Mouse (Mus musculus) embryo, embryonic 11 days (tissue): ENCODE results near the gene Slc19a1.

ENCODE experiments used
- DNase-seq: peaks from one replicate; pipeline ENCODE4 v3.0.0-alpha.2; 2015

The Slc19a1 gene

DNA sequence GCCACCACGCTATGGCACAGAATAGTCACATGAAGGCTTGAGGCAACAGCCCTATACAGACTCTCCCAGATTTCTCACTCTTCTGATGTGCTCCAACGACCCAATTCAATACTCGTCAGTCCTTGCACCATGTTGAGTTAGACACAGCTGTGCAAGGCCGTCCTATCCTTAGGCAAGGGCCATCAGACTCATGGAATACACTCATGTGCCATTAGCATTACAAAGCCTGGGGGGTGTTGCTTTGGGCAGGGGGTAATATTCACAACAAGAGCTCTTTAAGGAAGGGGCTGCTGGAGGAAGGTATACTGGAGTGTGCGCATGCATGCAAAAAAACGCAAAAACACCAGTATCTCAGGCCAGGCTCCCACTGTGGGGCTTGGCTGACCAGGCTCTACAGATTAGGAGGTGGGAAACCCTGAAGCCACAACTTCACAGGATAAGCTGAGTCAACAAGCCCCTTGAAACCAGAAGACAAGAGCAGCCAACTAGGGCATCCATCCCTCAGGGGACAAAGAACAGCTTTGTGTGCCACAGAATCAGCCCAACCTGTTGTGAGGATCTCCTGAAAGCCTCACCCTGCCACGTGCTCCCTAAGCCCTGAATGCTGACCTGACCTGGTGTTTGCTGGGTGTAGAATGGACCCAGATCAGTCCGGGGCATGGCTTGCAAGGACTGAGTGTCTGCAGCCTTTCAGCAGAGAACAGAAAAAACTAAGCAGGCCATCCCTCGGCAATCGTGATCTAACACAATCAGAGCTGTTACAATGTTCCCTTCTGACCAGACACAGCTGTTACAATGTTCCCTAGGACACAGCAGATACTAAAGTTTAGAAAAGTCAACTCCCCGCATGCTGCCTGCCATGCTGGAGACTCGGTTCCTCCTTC lies 65.2 kb downstream of the Slc19a1 start:
- DNase-seq, result no peak

DNA sequence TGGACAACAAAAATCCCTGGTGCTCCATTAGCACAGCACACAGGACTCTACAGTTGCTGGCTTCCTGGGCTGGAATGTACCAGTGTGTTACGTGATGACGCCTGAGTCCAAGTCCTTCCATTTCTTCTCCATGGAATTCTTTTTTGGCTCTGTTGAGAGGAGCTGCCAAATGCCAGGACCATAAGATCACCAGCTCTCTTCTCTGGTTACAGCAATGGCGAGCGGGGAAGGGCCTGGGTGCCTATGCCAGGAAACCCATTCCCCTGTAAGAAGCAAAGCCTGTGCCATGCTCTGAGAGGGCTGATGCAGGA lies 65.8 kb downstream of the Slc19a1 start:
- DNase-seq, result no peak

GRCm38 (mm10) chr10:77098619-77099018 lies 66.6 kb downstream of the Slc19a1 start:
- no peak for DNase-seq

DNA sequence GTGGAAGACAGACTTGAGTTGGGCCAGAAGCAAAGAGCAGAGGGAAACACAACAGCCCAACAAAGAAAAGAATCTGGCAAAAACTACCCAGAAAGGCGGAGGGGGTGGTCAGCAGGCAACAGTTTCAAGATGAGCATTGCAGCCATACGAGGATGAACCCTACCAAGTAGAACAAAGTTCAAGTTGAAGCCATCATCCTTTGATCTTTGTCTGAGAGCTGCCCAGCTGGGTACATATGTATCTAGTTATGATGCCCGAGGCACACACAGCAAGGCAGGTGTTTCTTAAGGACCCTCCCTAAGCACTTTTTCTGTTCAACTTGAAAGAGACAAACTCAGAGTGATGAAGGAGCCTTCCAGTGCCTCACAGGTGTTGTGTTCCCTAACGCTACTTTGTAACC lies 67.7 kb downstream of the Slc19a1 start:
- DNase-seq, result no peak

DNA sequence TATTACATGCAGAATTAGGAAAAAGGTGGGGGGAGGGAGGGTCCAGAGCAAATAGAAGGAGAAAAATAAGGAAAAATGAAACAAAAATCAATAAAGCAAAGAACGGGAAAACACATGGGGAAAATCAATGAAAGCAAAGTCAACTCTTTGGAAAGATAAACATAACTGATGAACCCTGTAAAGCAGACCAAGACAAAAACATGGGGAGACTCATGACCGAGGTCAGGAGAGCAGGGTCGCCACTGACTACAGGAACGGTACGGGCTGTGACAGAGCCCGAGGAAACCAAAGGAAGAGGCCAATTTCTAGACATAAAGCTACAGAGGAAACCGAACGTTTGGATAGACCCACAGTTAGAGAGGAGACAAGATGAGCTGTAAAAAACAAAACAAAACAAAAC lies 71.6 kb downstream of the Slc19a1 start:
- no peak for DNase-seq

DNA sequence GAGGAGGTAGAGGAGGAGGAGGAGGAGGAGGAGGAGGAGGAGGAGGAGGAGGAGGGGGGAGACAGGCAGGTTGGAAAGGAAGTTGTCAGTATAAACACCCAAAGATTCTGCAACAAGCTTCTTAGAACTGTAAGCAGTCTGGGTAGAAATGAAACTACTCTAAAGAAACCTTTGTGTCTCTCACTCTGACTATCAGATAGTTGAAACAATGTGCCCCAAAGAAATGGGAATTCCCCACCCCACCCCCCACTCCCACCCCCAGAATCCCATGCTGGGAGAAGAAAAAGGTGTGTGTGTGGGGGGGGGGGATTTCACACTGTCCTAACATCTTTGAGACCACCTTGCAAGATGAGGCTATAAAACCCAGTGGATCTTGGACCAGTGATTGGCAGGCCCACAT lies 72.3 kb downstream of the Slc19a1 start:
- DNase-seq, result no peak

GRCm38 (mm10) chr10:77108106-77108505 lies 76.1 kb downstream of the Slc19a1 start:
- no peak for DNase-seq

- no peak for DNase-seq
Measured at GRCm38 (mm10) chr10:77110010-77110409, 78.0 kb downstream of the Slc19a1 start.
